ENCODE assay signal across 9 mouse cellular contexts in genomic region chr17:33938783-33939182, GRCm38 (mm10). TPM values are rescaled to one million over a fixed set of nuclear protein-coding genes. Genes with fewer than 3 reads are reported as not detected.
A peak's percentile ranks its signal among the peaks of the same experiment; 100 is the strongest.
DNase-seq lines count a peak whose midpoint lies in the region; ATAC-seq and TF ChIP-seq lines count a peak whose summit lies in the region.
"Had no signal": no experiment of that assay in that cellular context is flagged by ENCODE, and none has a peak within 500 bp of the region (broad histone marks: within the 10 kb centered on the region; RNA-seq: fewer than 3 reads in every experiment).

No protein-coding gene starts in this region.

- peak overlapping the region; percentile 99 for H3K4me2 ChIP-seq in forebrain, embryonic 12.5 days
- no peak overlapping the region for H3K4me2 ChIP-seq in forebrain, postnatal 0 days (ENCODE audit: low read depth)
- H3K4me2 ChIP-seq in midbrain, embryonic 11.5 days, result peak overlapping the region; percentile 93; the same call in 1 of the 2 replicates
- H3K4me2 ChIP-seq in midbrain, postnatal 0 days (ENCODE audit: low read depth, low read length, poor library complexity, severe bottlenecking), result no peak overlapping the region
- peak overlapping the region; percentile 98 for H3K4me2 ChIP-seq in limb, embryonic 13.5 days (replicated peaks)

- DNase-seq in forebrain, postnatal 0 days, result no peak
- DNase-seq in midbrain, embryonic 11.5 days (ENCODE audit: low spot score, missing footprints), result no peak
- DNase-seq in midbrain, postnatal 0 days (ENCODE audit: low spot score), result no peak
- DNase-seq in testis, postnatal 10 days (ENCODE audit: low spot score), result peak; percentile 47
- no peak for DNase-seq in cerebellum, postnatal 36 days
- no peak for DNase-seq in adrenal gland, adult (ENCODE audit: inconsistent age in 2 of 2, low spot score in 1 of 2)
- DNase-seq: cerebellum, adult 11-12 months had no signal

- no peaks in the 10 kb centered on the region for H3K9me3 ChIP-seq in forebrain, embryonic 12.5 days
- no peaks in the 10 kb centered on the region for H3K9me3 ChIP-seq in forebrain, postnatal 0 days (ENCODE audit: low read length)
- no peaks in the 10 kb centered on the region for H3K9me3 ChIP-seq in midbrain, embryonic 11.5 days (ENCODE audit: control insufficient read depth, low read length)
- no peaks in the 10 kb centered on the region for H3K9me3 ChIP-seq in midbrain, postnatal 0 days (ENCODE audit: low read length)
- H3K9me3 ChIP-seq in limb, embryonic 13.5 days, result no peaks in the 10 kb centered on the region

- no peaks in the 10 kb centered on the region for H3K27me3 ChIP-seq in forebrain, embryonic 12.5 days
- no peaks in the 10 kb centered on the region for H3K27me3 ChIP-seq in forebrain, postnatal 0 days (ENCODE audit: insufficient read depth, low read length)
- no peaks in the 10 kb centered on the region for H3K27me3 ChIP-seq in midbrain, embryonic 11.5 days (ENCODE audit: control insufficient read depth, insufficient read depth, low read length)
- H3K27me3 ChIP-seq in midbrain, postnatal 0 days (ENCODE audit: insufficient read depth, low read length), result no peaks in the 10 kb centered on the region
- H3K27me3 ChIP-seq in limb, embryonic 13.5 days, result no peaks in the 10 kb centered on the region

- peaks cover 58% of the 10 kb centered on the region for H3K36me3 ChIP-seq in forebrain, embryonic 12.5 days (replicated peaks)
- peaks cover 31% of the 10 kb centered on the region for H3K36me3 ChIP-seq in forebrain, postnatal 0 days (ENCODE audit: insufficient read depth)
- H3K36me3 ChIP-seq in midbrain, embryonic 11.5 days (ENCODE audit: control insufficient read depth, insufficient read depth, low read length), result peaks cover 11% of the 10 kb centered on the region
- H3K36me3 ChIP-seq in midbrain, postnatal 0 days (ENCODE audit: insufficient read depth, low read length), result peaks cover 20% of the 10 kb centered on the region
- peaks cover 64% of the 10 kb centered on the region for H3K36me3 ChIP-seq in limb, embryonic 13.5 days

- no peak for ATAC-seq in forebrain, embryonic 12.5 days (ENCODE audit: low FRiP score)
- ATAC-seq in forebrain, postnatal 0 days, result no peak
- no peak for ATAC-seq in midbrain, embryonic 11.5 days (ENCODE audit: low FRiP score)
- ATAC-seq in midbrain, postnatal 0 days (ENCODE audit: low FRiP score), result no peak
- ATAC-seq in limb, embryonic 13.5 days (ENCODE audit: low FRiP score, low read depth), result no peak

- H3K27ac ChIP-seq in forebrain, embryonic 12.5 days, result no peak overlapping the region
- no peak overlapping the region for H3K27ac ChIP-seq in forebrain, postnatal 0 days (ENCODE audit: low read depth, low read length)
- H3K27ac ChIP-seq in midbrain, embryonic 11.5 days (ENCODE audit: low read depth, low read length), result no peak overlapping the region
- no peak overlapping the region for H3K27ac ChIP-seq in midbrain, postnatal 0 days (ENCODE audit: low read depth, low read length)
- H3K27ac ChIP-seq in limb, embryonic 13.5 days, result no peak overlapping the region

- WGBS in forebrain, embryonic 12.5 days, result 83% methylated on average over 11 of the region's 11 CpGs
- 87% methylated on average over 11 of the region's 11 CpGs for WGBS in forebrain, postnatal 0 days
- 85% methylated on average over 11 of the region's 11 CpGs for WGBS in midbrain, embryonic 11.5 days
- 88% methylated on average over 11 of the region's 11 CpGs for WGBS in midbrain, postnatal 0 days
- WGBS in limb, embryonic 13.5 days, result 81% methylated on average over 11 of the region's 11 CpGs

- peaks cover 23% of the 10 kb centered on the region for H3K4me1 ChIP-seq in forebrain, embryonic 12.5 days
- peaks cover 12% of the 10 kb centered on the region for H3K4me1 ChIP-seq in forebrain, postnatal 0 days (ENCODE audit: insufficient read depth)
- peaks cover 17% of the 10 kb centered on the region for H3K4me1 ChIP-seq in midbrain, embryonic 11.5 days (ENCODE audit: control insufficient read depth, insufficient read depth, low read length)
- H3K4me1 ChIP-seq in midbrain, postnatal 0 days (ENCODE audit: insufficient read depth, low read length), result peaks cover 16% of the 10 kb centered on the region
- peaks cover 21% of the 10 kb centered on the region for H3K4me1 ChIP-seq in limb, embryonic 13.5 days

- TF ChIP-seq CTCF in forebrain, postnatal 0 days (IDR thresholded peaks at IDR 0.05; ENCODE audit: low read depth), result no peak
- no peak for TF ChIP-seq CTCF in midbrain, postnatal 0 days (IDR thresholded peaks at IDR 0.05)

- peak overlapping the region; percentile 87 for H3K4me3 ChIP-seq in forebrain, embryonic 12.5 days (replicated peaks)
- no peak overlapping the region for H3K4me3 ChIP-seq in forebrain, postnatal 0 days (ENCODE audit: low read depth, low read length)
- H3K4me3 ChIP-seq in midbrain, embryonic 11.5 days (ENCODE audit: low read depth, low read length), result no peak overlapping the region
- H3K4me3 ChIP-seq in midbrain, postnatal 0 days (ENCODE audit: low read depth, low read length), result no peak overlapping the region
- peak overlapping the region; percentile 84 for H3K4me3 ChIP-seq in limb, embryonic 13.5 days

- H3K9ac ChIP-seq in forebrain, embryonic 12.5 days, result no peak overlapping the region
- no peak overlapping the region for H3K9ac ChIP-seq in forebrain, postnatal 0 days
- no peak overlapping the region for H3K9ac ChIP-seq in midbrain, embryonic 11.5 days (ENCODE audit: low read length)
- H3K9ac ChIP-seq in midbrain, postnatal 0 days (replicated peaks; ENCODE audit: low read length, poor library complexity, severe bottlenecking), result no peak overlapping the region
- no peak overlapping the region for H3K9ac ChIP-seq in limb, embryonic 13.5 days

RNA-seq across cellular contexts. Expression of gene Pfdn6, which starts 1.4 kb away (rescaled TPM):
- polyA plus RNA-seq in forebrain, embryonic 12.5 days (2016; fragmentation: Nextera tagmentation; extraction: Ambion mirVana), result 198 and 201 TPM in 2 replicates
- 57.0 and 78.4 TPM in 2 replicates for total RNA-seq in forebrain, postnatal 0 days (2014; rRNA removed)
- 173 and 185 TPM in 2 replicates for polyA plus RNA-seq in forebrain, postnatal 0 days (2015; fragmentation: Nextera tagmentation; extraction: Ambion mirVana)
- polyA plus RNA-seq in midbrain, embryonic 11.5 days (2014; fragmentation: Nextera tagmentation; extraction: Ambion mirVana), result 206 and 208 TPM in 2 replicates
- total RNA-seq in midbrain, postnatal 0 days (2014; rRNA removed), result 47.9 and 60.9 TPM in 2 replicates
- polyA plus RNA-seq in midbrain, postnatal 0 days (2015; fragmentation: Nextera tagmentation; extraction: Ambion mirVana), result 170 and 185 TPM in 2 replicates
- polyA plus RNA-seq in limb, embryonic 13.5 days (2015; fragmentation: Nextera tagmentation; extraction: Ambion mirVana), result 167 and 171 TPM in 2 replicates

RNA-seq across cellular contexts. Expression of gene Wdr46, which starts 1.7 kb away (rescaled TPM):
- 40.1 and 41.9 TPM in 2 replicates for polyA plus RNA-seq in forebrain, embryonic 12.5 days (2016; fragmentation: Nextera tagmentation; extraction: Ambion mirVana)
- total RNA-seq in forebrain, postnatal 0 days (2014; rRNA removed), result 18.9 and 21.9 TPM in 2 replicates
- 15.9 and 23.2 TPM in 2 replicates for polyA plus RNA-seq in forebrain, postnatal 0 days (2015; fragmentation: Nextera tagmentation; extraction: Ambion mirVana)
- polyA plus RNA-seq in midbrain, embryonic 11.5 days (2014; fragmentation: Nextera tagmentation; extraction: Ambion mirVana), result 27.4 and 28.9 TPM in 2 replicates
- 14.3 and 15.7 TPM in 2 replicates for total RNA-seq in midbrain, postnatal 0 days (2014; rRNA removed)
- 14.6 and 17.3 TPM in 2 replicates for polyA plus RNA-seq in midbrain, postnatal 0 days (2015; fragmentation: Nextera tagmentation; extraction: Ambion mirVana)
- polyA plus RNA-seq in limb, embryonic 13.5 days (2015; fragmentation: Nextera tagmentation; extraction: Ambion mirVana), result 35.4 and 37.0 TPM in 2 replicates

RNA-seq across cellular contexts. Expression of gene Rgl2, which starts 9.4 kb away (rescaled TPM):
- 53.7 and 55.9 TPM in 2 replicates for polyA plus RNA-seq in forebrain, embryonic 12.5 days (2016; fragmentation: Nextera tagmentation; extraction: Ambion mirVana)
- total RNA-seq in forebrain, postnatal 0 days (2014; rRNA removed), result 75.7 and 76.3 TPM in 2 replicates
- 24.1 and 27.1 TPM in 2 replicates for polyA plus RNA-seq in forebrain, postnatal 0 days (2015; fragmentation: Nextera tagmentation; extraction: Ambion mirVana)
- 29.3 and 33.6 TPM in 2 replicates for polyA plus RNA-seq in midbrain, embryonic 11.5 days (2014; fragmentation: Nextera tagmentation; extraction: Ambion mirVana)
- 81.8 and 83.0 TPM in 2 replicates for total RNA-seq in midbrain, postnatal 0 days (2014; rRNA removed)
- polyA plus RNA-seq in midbrain, postnatal 0 days (2015; fragmentation: Nextera tagmentation; extraction: Ambion mirVana), result 33.1 and 38.2 TPM in 2 replicates
- 54.2 and 59.2 TPM in 2 replicates for polyA plus RNA-seq in limb, embryonic 13.5 days (2015; fragmentation: Nextera tagmentation; extraction: Ambion mirVana)

RNA-seq across cellular contexts. Expression of gene B3galt4, which starts 12.5 kb away (rescaled TPM):
- polyA plus RNA-seq in forebrain, embryonic 12.5 days (2016; fragmentation: Nextera tagmentation; extraction: Ambion mirVana), result 5.0 and 7.1 TPM in 2 replicates
- 11.5 and 11.7 TPM in 2 replicates for total RNA-seq in forebrain, postnatal 0 days (2014; rRNA removed)
- polyA plus RNA-seq in forebrain, postnatal 0 days (2015; fragmentation: Nextera tagmentation; extraction: Ambion mirVana), result 8.3 and 9.8 TPM in 2 replicates
- polyA plus RNA-seq in midbrain, embryonic 11.5 days (2014; fragmentation: Nextera tagmentation; extraction: Ambion mirVana), result 3.4 and 4.2 TPM in 2 replicates
- 8.6 and 14.1 TPM in 2 replicates for total RNA-seq in midbrain, postnatal 0 days (2014; rRNA removed)
- 11.1 and 14.0 TPM in 2 replicates for polyA plus RNA-seq in midbrain, postnatal 0 days (2015; fragmentation: Nextera tagmentation; extraction: Ambion mirVana)
- polyA plus RNA-seq in limb, embryonic 13.5 days (2015; fragmentation: Nextera tagmentation; extraction: Ambion mirVana), result 8.0 and 9.2 TPM in 2 replicates

RNA-seq across cellular contexts. Expression of gene Vps52, which starts 16.8 kb away (rescaled TPM):
- polyA plus RNA-seq in forebrain, embryonic 12.5 days (2016; fragmentation: Nextera tagmentation; extraction: Ambion mirVana), result 58.4 and 63.5 TPM in 2 replicates
- 46.2 and 46.8 TPM in 2 replicates for total RNA-seq in forebrain, postnatal 0 days (2014; rRNA removed)
- 59.6 and 66.1 TPM in 2 replicates for polyA plus RNA-seq in forebrain, postnatal 0 days (2015; fragmentation: Nextera tagmentation; extraction: Ambion mirVana)
- polyA plus RNA-seq in midbrain, embryonic 11.5 days (2014; fragmentation: Nextera tagmentation; extraction: Ambion mirVana), result 36.3 and 36.5 TPM in 2 replicates
- total RNA-seq in midbrain, postnatal 0 days (2014; rRNA removed), result 39.5 and 46.1 TPM in 2 replicates
- polyA plus RNA-seq in midbrain, postnatal 0 days (2015; fragmentation: Nextera tagmentation; extraction: Ambion mirVana), result 65.8 and 68.6 TPM in 2 replicates
- 46.8 and 49.4 TPM in 2 replicates for polyA plus RNA-seq in limb, embryonic 13.5 days (2015; fragmentation: Nextera tagmentation; extraction: Ambion mirVana)

Comparison
In these comparisons a context has a peak if more than half of its experiments do, and no peak if none do; other contexts are left out.
1. H3K4me2 ChIP-seq: peak in forebrain, embryonic 12.5 days (single experiment), midbrain, embryonic 11.5 days (single experiment) and limb, embryonic 13.5 days (single experiment); none in forebrain, postnatal 0 days (single experiment) and midbrain, postnatal 0 days (single experiment).
2. H3K4me3 ChIP-seq: peak in forebrain, embryonic 12.5 days (single experiment) and limb, embryonic 13.5 days (single experiment); none in forebrain, postnatal 0 days (single experiment), midbrain, embryonic 11.5 days (single experiment) and midbrain, postnatal 0 days (single experiment).